Mouse (Mus musculus) liver, adult 2 months (tissue): ENCODE measurements around the gene Itsn1.

Experiments used
- CTCF ChIP-seq: fragments of 200-500 bp; IDR thresholded peaks from 2 replicates; pipeline ENCODE4 v1.5.1; 2011; ENCODE audit warnings: low read depth, low read length, control low read depth
- POLR2A ChIP-seq: fragments of 200-500 bp; IDR thresholded peaks from 2 replicates; pipeline ENCODE4 v1.6.1; 2011; ENCODE audit warnings: low read length, control low read depth; ENCODE audit not compliant: insufficient read depth; ENCODE audit errors: extremely low read depth

DNA sequence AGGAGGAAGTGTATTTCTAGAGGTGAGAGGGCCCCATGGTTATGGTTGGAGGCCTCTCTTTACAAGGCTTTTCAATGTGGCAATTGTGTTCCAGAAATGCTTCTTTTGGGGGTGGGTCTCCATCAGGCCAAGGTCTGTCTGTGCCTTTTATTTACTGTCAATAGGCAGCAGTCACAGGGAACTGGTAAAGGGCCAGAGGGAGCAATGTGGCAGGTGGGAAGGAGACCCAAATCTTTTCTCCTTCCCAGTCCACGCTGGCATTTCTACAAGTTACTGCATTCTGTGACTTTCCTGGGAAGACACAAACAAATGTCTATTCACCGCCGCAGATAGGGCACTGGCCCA lies 234.4 kb downstream of the Itsn1 start:
- TF ChIP-seq CTCF, result no peak
- no peak for TF ChIP-seq POLR2A
